Mouse (Mus musculus) heart, adult 2 months (tissue): ENCODE data around the gene Lmo4.

ENCODE experiments used
- EP300 ChIP-seq: fragments of 200-500 bp; IDR thresholded peaks from 2 replicates; pipeline ENCODE4 v1.6.1; 2011; ENCODE audit warnings: low read depth, low read length, control low read depth; ENCODE audit not compliant: insufficient read depth
- POLR2A ChIP-seq: fragments of 200-500 bp; IDR thresholded peaks from 2 replicates; pipeline ENCODE4 v1.6.1; 2011; ENCODE audit warnings: mild to moderate bottlenecking, low read depth, low read length, control low read depth; ENCODE audit not compliant: insufficient read depth

DNA sequence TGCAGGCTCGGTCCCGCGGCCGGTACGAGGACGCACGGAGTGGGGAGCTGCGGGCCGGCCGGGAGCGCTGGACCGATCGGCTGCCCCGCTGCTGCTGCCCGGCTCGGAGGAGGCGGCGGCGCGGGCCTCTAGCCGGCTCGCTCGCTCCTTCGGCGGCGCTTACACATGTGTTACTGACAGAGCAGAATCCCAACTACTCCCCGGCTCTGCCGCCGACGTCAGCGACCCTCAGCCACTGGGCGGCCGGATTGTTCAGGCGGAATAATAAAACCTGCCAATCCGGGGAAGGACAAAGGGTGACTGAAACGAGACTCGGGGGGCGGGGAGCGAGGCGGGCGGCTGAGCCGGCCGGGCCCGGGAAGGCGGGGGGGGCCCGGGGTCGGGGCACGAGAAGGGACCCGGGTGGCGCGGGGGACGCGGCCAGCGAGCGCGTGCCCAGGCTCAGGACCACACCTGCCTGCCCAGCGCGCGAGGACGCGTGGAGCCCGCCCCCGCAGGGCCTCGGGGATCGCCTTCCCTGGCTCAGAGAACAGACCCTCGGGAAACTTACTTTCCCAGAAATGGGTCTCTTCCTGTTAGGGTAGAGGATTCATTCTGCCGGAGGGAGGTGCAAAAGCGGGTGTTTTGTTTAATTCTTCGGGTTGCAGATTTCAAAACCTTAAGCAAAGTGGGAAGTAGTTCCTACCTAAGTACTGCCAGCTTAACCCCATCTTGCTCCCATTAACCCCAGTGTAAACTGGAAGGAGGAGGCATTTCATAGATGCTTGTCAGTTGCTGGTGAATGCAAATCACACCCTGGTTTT is 532 bp upstream of the Lmo4 start:
- TF ChIP-seq POLR2A (peak; percentile 50; the same call in 1 of the 2 replicates), EP300 (no peak)
